Mouse (Mus musculus): ENCODE results near the gene Negr1. TPM values are rescaled to one million over a fixed set of nuclear protein-coding genes. Genes with fewer than 3 reads are reported as not detected.

The Negr1 gene
- polyA plus RNA-seq, 1 experiment = 0.02 TPM

GRCm38 (mm10) chr3:156745218-156745770 is 183.7 kb downstream of the Negr1 start:
- H3K36me3 ChIP-seq (ENCODE audit: control insufficient read depth, insufficient read depth) = no peaks in the 10 kb centered on the region
- no peak for TF ChIP-seq CEBPB (IDR thresholded peaks at IDR 0.05; ENCODE audit: low read depth)
- no peak for TF ChIP-seq USF1 (IDR thresholded peaks at IDR 0.05; ENCODE audit: low read depth)
- TF ChIP-seq MAX (IDR thresholded peaks at IDR 0.05) = no peak
- TF ChIP-seq MYOG (IDR thresholded peaks at IDR 0.05; ENCODE audit: control insufficient read depth, extremely low read depth, insufficient read length) = no peak
- TF ChIP-seq MYOD1 (IDR thresholded peaks at IDR 0.05; ENCODE audit: control insufficient read depth, insufficient read length, low read depth) = no peak
- no peak for TF ChIP-seq CTCF (IDR thresholded peaks at IDR 0.05; ENCODE audit: control insufficient read depth, insufficient read depth, insufficient read length)
- no peak for TF ChIP-seq FOSL1 (IDR thresholded peaks at IDR 0.05; ENCODE audit: insufficient read depth, low read length, poor library complexity, severe bottlenecking)

GRCm38 (mm10) chr3:156747456-156747855 is 185.9 kb downstream of the Negr1 start:
- TF ChIP-seq USF1 (IDR thresholded peaks at IDR 0.05; ENCODE audit: low read depth) (no peak), CEBPB (IDR thresholded peaks at IDR 0.05; ENCODE audit: low read depth) (no peak), MYOD1 (IDR thresholded peaks at IDR 0.05; ENCODE audit: control insufficient read depth, insufficient read length, low read depth) (no peak), FOSL1 (IDR thresholded peaks at IDR 0.05; ENCODE audit: insufficient read depth, low read length, poor library complexity, severe bottlenecking) (no peak), CTCF (IDR thresholded peaks at IDR 0.05; ENCODE audit: control insufficient read depth, insufficient read depth, insufficient read length) (no peak), MAX (IDR thresholded peaks at IDR 0.05) (no peak)
- Histone ChIP-seq H3K79me3 (ENCODE audit: low read depth) (no peaks in the 10 kb centered on the region), H3K36me3 (ENCODE audit: control insufficient read depth, insufficient read depth) (no peaks in the 10 kb centered on the region), H3K79me2 (ENCODE audit: control insufficient read depth, insufficient read depth) (no peaks in the 10 kb centered on the region), H3K4me3 (ENCODE audit: insufficient read depth, poor library complexity, severe bottlenecking) (no peak overlapping the region), H3K27me3 (ENCODE audit: control insufficient read depth, insufficient read depth, insufficient read length) (no peaks in the 10 kb centered on the region), H3ac (ENCODE audit: control insufficient read depth, insufficient read length, low read depth) (no peak overlapping the region)

More at GRCm38 (mm10) chr3:156745218-156745770, 183.7 kb downstream of the Negr1 start:
- Histone ChIP-seq H3K27me3 (ENCODE audit: control insufficient read depth, insufficient read depth, insufficient read length) (no peaks in the 10 kb centered on the region), H3K4me3 (ENCODE audit: insufficient read depth, poor library complexity, severe bottlenecking) (no peak overlapping the region), H3K79me2 (ENCODE audit: control insufficient read depth, insufficient read depth) (no peaks in the 10 kb centered on the region), H3K79me3 (ENCODE audit: low read depth) (no peaks in the 10 kb centered on the region), H3ac (ENCODE audit: control insufficient read depth, insufficient read length, low read depth) (no peak overlapping the region)

DNA sequence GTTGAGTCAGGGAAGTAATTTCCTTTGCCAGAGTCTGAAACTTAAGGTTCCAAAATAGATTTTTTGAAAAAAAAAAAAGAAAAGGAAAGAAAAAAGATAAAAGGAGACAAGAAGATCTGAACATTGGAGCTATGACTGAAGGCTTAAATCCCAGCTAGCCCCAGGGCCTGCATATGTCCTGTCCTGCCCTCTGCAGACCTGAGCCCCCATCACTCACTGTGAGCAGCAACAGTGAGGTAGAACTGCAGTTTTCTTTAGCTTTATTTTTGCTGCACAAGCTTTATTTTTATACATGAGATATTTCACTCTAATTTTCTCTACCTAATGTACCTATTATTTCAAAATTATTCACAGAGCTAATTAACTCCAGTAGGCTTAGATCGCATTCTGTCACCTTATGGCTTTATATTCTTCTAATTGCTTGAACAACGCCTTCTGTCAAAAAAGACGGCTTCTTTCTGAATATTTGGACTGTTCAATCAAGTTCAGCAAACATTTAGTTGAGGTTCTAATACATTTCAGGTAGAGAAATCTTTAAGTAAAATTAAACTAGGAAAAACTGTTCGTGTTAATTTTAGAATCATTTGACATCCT is 192.3 kb downstream of the Negr1 start:
- no peak overlapping the region for H3K4me3 ChIP-seq (ENCODE audit: insufficient read depth, poor library complexity, severe bottlenecking)

DNA sequence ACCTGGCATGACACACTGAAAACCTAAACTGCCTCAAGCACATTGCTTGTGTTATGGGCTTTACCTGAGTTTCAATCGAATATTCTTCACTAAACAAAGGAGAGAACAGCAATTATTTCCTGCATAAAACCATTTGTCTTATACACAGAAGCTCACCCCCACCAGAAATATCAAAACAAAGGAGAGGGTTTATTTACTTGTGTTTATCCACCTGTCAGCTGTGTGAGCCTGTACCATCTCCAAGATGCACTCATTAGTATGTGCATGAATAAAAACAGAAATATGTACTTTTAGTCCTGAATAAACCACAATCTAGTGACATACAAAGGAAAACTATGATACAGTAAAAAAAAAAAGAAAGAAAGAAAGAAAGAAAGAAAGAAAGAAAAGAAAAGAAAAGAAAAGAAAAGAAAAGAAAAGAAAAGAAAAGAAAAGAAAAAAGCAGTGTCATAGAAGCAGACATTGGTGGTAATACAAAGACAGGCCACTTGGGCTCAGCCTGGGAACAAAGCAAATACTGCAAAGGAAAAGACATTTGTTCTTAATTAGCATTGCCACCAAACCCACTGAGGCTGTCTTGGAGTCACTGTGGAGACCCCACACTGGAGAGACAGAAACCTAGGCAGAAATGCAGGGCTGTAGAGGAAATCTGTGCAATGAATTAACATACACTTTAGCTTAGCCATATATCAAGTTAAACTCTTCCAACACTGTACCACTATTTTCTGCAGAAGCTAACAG is 193.4 kb downstream of the Negr1 start:
- Histone ChIP-seq H3K4me3 (ENCODE audit: insufficient read depth, poor library complexity, severe bottlenecking) (no peak overlapping the region), H3K79me2 (ENCODE audit: control insufficient read depth, insufficient read depth) (no peaks in the 10 kb centered on the region), H3K79me3 (ENCODE audit: low read depth) (no peaks in the 10 kb centered on the region), H3K36me3 (ENCODE audit: control insufficient read depth, insufficient read depth) (no peaks in the 10 kb centered on the region), H3ac (ENCODE audit: control insufficient read depth, insufficient read length, low read depth) (no peak overlapping the region), H3K27me3 (ENCODE audit: control insufficient read depth, insufficient read depth, insufficient read length) (no peaks in the 10 kb centered on the region)
- TF ChIP-seq USF1 (IDR thresholded peaks at IDR 0.05; ENCODE audit: low read depth) (no peak), MYOD1 (IDR thresholded peaks at IDR 0.05; ENCODE audit: control insufficient read depth, insufficient read length, low read depth) (no peak), MYOG (IDR thresholded peaks at IDR 0.05; ENCODE audit: control insufficient read depth, extremely low read depth, insufficient read length) (no peak), MAX (IDR thresholded peaks at IDR 0.05) (no peak), CTCF (IDR thresholded peaks at IDR 0.05; ENCODE audit: control insufficient read depth, insufficient read depth, insufficient read length) (no peak), FOSL1 (IDR thresholded peaks at IDR 0.05; ENCODE audit: insufficient read depth, low read length, poor library complexity, severe bottlenecking) (no peak), CEBPB (IDR thresholded peaks at IDR 0.05; ENCODE audit: low read depth) (no peak)

More for the DNA sequence above, 192.3 kb downstream of the Negr1 start:
- no peaks in the 10 kb centered on the region for H3K79me3 ChIP-seq (ENCODE audit: low read depth)
- H3K36me3 ChIP-seq (ENCODE audit: control insufficient read depth, insufficient read depth) = no peaks in the 10 kb centered on the region
- no peaks in the 10 kb centered on the region for H3K27me3 ChIP-seq (ENCODE audit: control insufficient read depth, insufficient read depth, insufficient read length)
- H3ac ChIP-seq (ENCODE audit: control insufficient read depth, insufficient read length, low read depth) = no peak overlapping the region
- TF ChIP-seq MYOG (IDR thresholded peaks at IDR 0.05; ENCODE audit: control insufficient read depth, extremely low read depth, insufficient read length) (no peak), CEBPB (IDR thresholded peaks at IDR 0.05; ENCODE audit: low read depth) (no peak), CTCF (IDR thresholded peaks at IDR 0.05; ENCODE audit: control insufficient read depth, insufficient read depth, insufficient read length) (no peak), MAX (IDR thresholded peaks at IDR 0.05) (no peak), MYOD1 (IDR thresholded peaks at IDR 0.05; ENCODE audit: control insufficient read depth, insufficient read length, low read depth) (no peak)
- no peaks in the 10 kb centered on the region for H3K79me2 ChIP-seq (ENCODE audit: control insufficient read depth, insufficient read depth)

DNA sequence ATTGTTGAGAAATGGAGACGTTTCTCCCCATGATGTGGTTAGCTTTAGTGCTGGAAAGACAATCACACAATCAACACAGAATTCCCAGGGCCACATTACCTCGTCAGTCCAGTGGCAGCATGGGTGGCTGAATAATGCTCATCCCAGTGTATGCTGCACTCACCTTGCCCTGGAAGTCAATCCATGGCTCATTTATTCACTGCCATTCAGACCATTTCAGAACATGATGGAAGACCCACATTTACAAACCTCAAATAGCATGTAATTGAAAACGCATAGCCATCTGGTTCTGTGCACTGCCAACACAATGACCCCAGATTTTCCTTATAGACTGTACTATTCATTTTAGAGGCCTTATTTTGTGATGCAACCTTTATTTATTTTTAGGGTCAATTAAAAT is 203.4 kb downstream of the Negr1 start:
- H3ac ChIP-seq (ENCODE audit: control insufficient read depth, insufficient read length, low read depth) = no peak overlapping the region
- no peaks in the 10 kb centered on the region for H3K79me2 ChIP-seq (ENCODE audit: control insufficient read depth, insufficient read depth)
- TF ChIP-seq USF1 (IDR thresholded peaks at IDR 0.05; ENCODE audit: low read depth) = no peak
- TF ChIP-seq FOSL1 (IDR thresholded peaks at IDR 0.05; ENCODE audit: insufficient read depth, low read length, poor library complexity, severe bottlenecking) = no peak
- no peak for TF ChIP-seq MAX (IDR thresholded peaks at IDR 0.05)
- TF ChIP-seq MYOD1 (IDR thresholded peaks at IDR 0.05; ENCODE audit: control insufficient read depth, insufficient read length, low read depth) = no peak
- no peak for TF ChIP-seq CTCF (IDR thresholded peaks at IDR 0.05; ENCODE audit: control insufficient read depth, insufficient read depth, insufficient read length)
- no peak for TF ChIP-seq MYOG (IDR thresholded peaks at IDR 0.05; ENCODE audit: control insufficient read depth, extremely low read depth, insufficient read length)
- no peak for TF ChIP-seq CEBPB (IDR thresholded peaks at IDR 0.05; ENCODE audit: low read depth)
- no peaks in the 10 kb centered on the region for H3K79me3 ChIP-seq (ENCODE audit: low read depth)
- H3K4me3 ChIP-seq (ENCODE audit: insufficient read depth, poor library complexity, severe bottlenecking) = no peak overlapping the region
- no peaks in the 10 kb centered on the region for H3K36me3 ChIP-seq (ENCODE audit: control insufficient read depth, insufficient read depth)
- H3K27me3 ChIP-seq (ENCODE audit: control insufficient read depth, insufficient read depth, insufficient read length) = no peaks in the 10 kb centered on the region
